Mouse (Mus musculus): ENCODE measurements around the gene Tas2r124.
A peak's percentile ranks its signal among the peaks of the same experiment; 100 is the strongest.

Gene Tas2r124

DNA sequence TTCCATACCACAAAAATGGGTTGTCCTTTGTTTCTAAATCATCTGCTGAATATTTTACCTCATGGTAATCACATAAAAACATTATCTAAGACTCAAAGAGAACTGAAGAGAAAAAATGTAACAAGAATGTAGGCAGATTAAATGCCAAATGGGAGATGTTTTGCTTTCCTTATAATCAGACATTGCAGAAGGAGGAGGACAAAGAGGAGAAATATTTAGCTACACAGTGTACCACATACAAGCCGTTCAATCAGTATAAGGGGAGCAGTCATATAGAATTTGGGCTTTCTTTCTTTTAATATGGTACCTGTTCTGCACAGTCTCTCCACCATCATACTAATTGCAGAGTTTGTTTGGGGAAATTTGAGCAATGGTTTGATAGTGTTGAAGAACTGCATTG lies at the start of gene Tas2r124:
Gene Tas2r124, plus strand, starts transcription at position 301 of the 400 bp plus-strand sequence.
- DNase-seq (ENCODE audit: low read depth, low spot score) = no peak

DNA sequence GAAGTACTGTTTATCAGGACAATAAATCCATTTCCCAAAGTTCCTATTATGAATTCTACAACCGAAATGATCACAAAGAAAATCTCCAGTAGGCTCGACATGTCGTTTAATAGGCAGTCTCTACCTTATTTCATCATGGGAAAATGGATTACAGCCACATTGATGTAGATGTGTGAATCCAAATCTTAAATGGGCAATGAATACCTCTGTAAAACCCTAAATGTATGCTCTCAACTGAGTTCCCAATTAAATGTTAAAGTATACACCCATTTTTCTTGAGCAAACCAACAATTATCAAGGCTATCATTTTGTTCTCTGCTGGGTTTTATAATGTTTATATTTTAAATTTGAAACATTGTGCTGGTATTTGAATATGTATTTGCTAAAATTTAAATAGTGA lies 42.7 kb upstream of the Tas2r124 start, which contains the start of gene Tas2r122:
Gene Tas2r122, minus strand, starts transcription at position 101 of the 400 bp plus-strand sequence.
- no peak for DNase-seq (ENCODE audit: low read depth, low spot score)

- DNase-seq (ENCODE audit: low read depth, low spot score) = no peak
These were observed 16.6 kb upstream of the Tas2r124 start, which contains the start of gene Tas2r115 for GRCm38 (mm10) chr6:132737935-132738334. TSS of gene Tas2r115 (minus strand) at chr6:132738035.

GRCm38 (mm10) chr6:132750206-132750605 lies 4.3 kb upstream of the Tas2r124 start:
- peak; percentile 1 for DNase-seq (ENCODE audit: low read depth, low spot score)

DNA sequence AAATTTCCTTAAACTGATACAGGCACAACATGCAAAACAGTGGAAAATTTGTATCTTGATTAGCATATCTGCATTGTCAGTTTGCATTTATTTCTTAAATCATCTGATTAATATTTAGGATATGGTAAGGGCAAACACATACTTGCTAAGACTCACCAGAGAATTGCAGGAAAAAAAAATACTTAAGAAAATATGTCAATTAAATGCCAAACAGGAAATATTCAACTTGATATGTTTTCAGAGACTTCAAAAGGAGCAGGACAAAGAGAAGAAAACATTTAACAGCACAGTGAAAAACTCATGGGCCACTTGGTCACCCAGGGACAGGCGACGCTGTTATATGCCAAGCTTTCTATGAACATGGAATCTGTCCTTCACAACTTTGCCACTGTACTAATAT lies 7.3 kb downstream of the Tas2r124 start, which contains the start of gene Tas2r102:
Gene Tas2r102, plus strand, starts transcription at position 301 of the 400 bp plus-strand sequence.
- no peak for DNase-seq (ENCODE audit: low read depth, low spot score)

GRCm38 (mm10) chr6:132778062-132778461 lies 23.5 kb downstream of the Tas2r124 start, which contains the start of gene Tas2r136:
TSS of gene Tas2r136 (minus strand) at chr6:132778162.
- no peak for DNase-seq (ENCODE audit: low read depth, low spot score)

DNA sequence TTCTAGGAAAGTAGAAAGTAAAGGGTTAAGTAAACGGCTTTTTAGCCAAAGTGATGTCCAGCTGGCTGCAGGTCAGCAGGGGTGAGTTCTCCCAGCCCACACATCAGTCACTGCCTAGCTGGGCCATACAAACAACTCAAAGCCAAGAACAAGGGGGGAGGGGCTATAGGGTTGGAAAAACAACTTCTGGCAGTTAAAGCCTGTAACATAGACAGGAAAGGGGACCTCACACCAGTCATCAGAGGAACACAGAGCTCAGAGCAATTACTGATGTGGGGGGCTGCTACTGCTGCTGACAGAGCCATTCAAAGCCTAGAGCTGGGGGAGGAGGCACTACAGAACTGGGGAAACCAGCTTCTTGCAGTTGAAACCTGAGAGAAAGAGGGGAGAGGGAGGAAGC lies 40.9 kb downstream of the Tas2r124 start:
- no peak for DNase-seq (ENCODE audit: low read depth, low spot score)

DNA sequence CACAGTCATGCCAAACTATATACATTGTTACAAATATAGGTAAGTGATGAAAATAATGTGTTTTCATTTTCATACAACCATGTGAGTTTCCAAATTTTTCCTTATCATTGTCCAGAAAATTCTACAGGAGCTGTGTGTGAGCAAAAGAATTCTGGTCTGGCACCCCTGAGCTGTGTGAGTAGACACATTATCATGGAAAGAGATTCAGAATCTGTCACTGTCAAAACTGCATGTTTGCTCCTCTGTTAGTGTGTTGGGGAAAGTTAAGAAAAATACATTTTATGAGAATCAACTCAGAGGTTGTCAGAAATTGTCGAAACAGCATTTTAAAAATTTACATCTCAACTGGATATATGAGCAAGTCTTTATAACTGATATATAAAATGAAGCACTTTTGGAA lies 48.0 kb downstream of the Tas2r124 start, which contains the start of gene Tas2r117:
Gene Tas2r117, plus strand, starts transcription at position 301 of the 400 bp plus-strand sequence.
- DNase-seq (ENCODE audit: low read depth, low spot score) = no peak

Data from telencephalon, adult 2 months (tissue).